Mouse (Mus musculus): ENCODE measurements around the gene Zeb2. TPM values are rescaled to one million over a fixed set of nuclear protein-coding genes. Genes with fewer than 3 reads are reported as not detected.

Zeb2 gene
- polyA plus RNA-seq (2017; shearing (Covaris generic)): 7.3 TPM

GRCm38 (mm10) chr2:45117087-45117561 is at the start of gene Zeb2:
TSS of gene Zeb2 (minus strand) at chr2:45117395.

Other genes with a start within 250 kb of the Zeb2 start
- gene Gtdc1, start 189.7 kb downstream of the Zeb2 start, polyA plus RNA-seq (2017; shearing (Covaris generic)): 13.6 TPM